Mouse (Mus musculus) small intestine, adult 2 months (tissue): ENCODE data around the gene Gm37240.

ENCODE experiments used
- CTCF ChIP-seq: fragments of 200-500 bp; IDR thresholded peaks from 2 replicates; pipeline ENCODE4 v1.5.1; 2012; ENCODE audit warnings: low read depth, mild to moderate bottlenecking, control low read depth, inconsistent platforms, low read length, moderate library complexity, mixed read lengths; ENCODE audit not compliant: insufficient replicate concordance, insufficient read length; ENCODE audit errors: extremely low read depth
- POLR2A ChIP-seq: fragments of 200-500 bp; IDR thresholded peaks from 2 replicates; pipeline ENCODE4 v1.6.1; 2012; ENCODE audit warnings: low read depth, mild to moderate bottlenecking, control low read depth, inconsistent platforms, low read length, moderate library complexity

GRCm38 (mm10) chr3:85024237-85024636, 863.1 kb downstream of the Gm37240 start:
- no peak for TF ChIP-seq CTCF
- no peak for TF ChIP-seq POLR2A
